Mouse (Mus musculus): ENCODE data around the gene Hoxa2. TPM values are rescaled to one million over a fixed set of nuclear protein-coding genes. Genes with fewer than 3 reads are reported as not detected.

Gene Hoxa2
- under 1 TPM; 0.28 to 0.83 TPM for total RNA-seq (2021)
- long read RNA-seq, experiment 1 = 0 reads
- long read RNA-seq, experiment 2 = 0 reads

DNA sequence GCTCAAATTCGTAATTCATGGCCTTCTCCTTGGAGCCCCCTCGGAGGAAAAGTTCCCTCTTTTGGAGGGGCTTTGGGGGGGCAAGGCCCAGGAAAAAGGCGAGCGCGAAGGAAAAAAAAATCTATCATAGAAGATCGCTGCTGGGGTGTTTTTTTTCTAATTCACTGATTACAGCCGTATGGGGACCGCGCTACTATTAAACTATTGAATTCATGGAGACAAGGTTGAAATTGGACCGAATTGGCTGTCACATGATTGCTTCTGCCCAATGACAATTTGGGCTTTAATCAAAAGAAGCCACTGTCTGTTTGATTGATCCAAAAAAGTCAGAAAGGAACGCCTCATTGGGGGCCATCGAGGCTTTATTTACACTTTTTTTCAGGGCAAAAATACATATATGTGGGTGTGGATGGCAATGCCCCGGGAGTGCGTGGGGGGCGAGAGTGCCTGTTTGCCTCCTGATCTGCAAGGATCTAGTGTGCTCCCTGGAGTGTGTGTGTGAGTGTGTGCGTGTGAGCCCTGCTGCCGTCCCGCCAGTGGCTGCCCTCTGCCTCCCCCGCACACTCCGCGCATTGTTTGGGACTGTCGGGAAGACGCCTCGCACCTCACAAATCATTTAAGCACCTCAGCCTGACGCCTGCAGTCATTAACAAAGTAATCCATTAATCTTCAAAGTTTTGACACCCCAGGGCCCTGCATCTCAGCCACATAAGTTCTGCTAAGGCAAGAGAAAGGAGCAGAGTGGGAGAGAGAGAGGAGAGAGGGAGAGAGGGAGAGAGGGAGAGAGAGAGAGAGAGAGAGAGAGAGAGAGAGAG lies at the start of gene Hoxa2:
Gene Hoxa2, minus strand, starts transcription at position 206 of the 815 bp plus-strand sequence.
- DNase-seq = no peak

- no peak for DNase-seq
These were observed 49.6 kb upstream of the Hoxa2 start for GRCm38 (mm10) chr6:52214271-52214670.

GRCm38 (mm10) chr6:52213119-52213986 lies 48.7 kb upstream of the Hoxa2 start, which contains the start of the genes Hoxa3 and Gm28308:
Hoxa3 (minus strand) TSS chr6:52213336.
Gm28308 (minus strand) TSS chr6:52213339.
- peak; percentile 80 for DNase-seq

- DNase-seq = no peak
These were observed 48.0 kb upstream of the Hoxa2 start for GRCm38 (mm10) chr6:52212556-52213118.

DNA sequence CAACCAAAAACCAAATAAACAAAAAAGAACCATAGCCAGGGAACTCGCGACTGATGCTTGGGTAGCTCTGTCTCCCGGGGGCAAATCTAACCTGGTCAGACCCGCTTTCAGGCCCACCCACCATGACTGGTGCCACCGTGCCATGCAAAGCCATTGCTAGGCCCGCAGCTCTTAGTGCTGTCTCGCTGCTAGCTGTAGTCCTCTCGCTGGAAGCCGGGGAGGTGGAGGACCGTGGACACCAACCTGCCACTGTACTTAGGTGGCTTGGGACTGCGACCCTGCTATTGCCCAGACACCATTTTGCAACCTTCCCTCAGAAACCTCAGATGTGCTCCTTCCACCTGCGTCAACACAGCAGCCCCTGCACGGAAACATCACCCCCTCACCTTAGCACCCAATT lies 47.3 kb upstream of the Hoxa2 start:
- no peak for DNase-seq

DNA sequence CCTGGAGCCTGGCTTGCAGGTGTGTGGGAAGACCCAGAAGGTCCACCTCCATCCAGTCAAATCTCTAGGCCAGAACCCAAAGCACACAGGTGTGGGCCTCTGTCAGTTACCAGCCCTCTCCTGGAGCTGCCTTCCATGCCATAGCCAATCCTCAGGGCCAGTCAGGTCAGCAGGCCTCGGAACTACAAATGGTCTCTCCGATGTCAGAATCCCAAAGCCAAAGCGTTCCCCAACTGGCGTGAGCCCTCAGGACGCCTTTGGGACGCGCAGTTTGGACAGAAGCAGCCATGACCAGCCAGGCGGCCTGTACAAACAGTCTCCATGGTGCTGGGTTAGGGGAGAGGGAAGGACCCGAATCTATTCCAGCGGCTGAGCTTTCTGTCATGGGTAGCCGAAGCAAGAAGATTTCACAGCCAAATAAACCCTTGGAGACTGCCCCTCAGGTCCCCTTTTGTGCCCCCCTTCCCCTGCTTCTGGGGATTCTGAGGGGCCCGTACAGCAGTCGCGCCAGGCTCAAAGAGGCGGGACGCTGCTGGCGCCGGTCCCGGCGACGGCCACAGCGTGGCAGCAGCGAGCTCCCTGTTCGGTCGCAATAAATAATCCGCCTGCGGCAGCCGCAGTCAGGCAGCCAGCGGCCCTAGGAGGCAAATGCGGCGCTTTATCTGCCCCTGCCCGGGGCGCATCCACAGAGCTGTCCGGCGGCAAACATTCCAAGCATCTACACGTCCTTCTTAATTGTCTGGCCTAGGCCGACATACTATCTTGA lies 46.7 kb upstream of the Hoxa2 start:
- peak; percentile 78 for DNase-seq

- no peak for DNase-seq
These were observed 45.0 kb upstream of the Hoxa2 start for GRCm38 (mm10) chr6:52209685-52210046.

- DNase-seq = no peak
These were observed 44.4 kb upstream of the Hoxa2 start for GRCm38 (mm10) chr6:52208868-52209684.

DNA sequence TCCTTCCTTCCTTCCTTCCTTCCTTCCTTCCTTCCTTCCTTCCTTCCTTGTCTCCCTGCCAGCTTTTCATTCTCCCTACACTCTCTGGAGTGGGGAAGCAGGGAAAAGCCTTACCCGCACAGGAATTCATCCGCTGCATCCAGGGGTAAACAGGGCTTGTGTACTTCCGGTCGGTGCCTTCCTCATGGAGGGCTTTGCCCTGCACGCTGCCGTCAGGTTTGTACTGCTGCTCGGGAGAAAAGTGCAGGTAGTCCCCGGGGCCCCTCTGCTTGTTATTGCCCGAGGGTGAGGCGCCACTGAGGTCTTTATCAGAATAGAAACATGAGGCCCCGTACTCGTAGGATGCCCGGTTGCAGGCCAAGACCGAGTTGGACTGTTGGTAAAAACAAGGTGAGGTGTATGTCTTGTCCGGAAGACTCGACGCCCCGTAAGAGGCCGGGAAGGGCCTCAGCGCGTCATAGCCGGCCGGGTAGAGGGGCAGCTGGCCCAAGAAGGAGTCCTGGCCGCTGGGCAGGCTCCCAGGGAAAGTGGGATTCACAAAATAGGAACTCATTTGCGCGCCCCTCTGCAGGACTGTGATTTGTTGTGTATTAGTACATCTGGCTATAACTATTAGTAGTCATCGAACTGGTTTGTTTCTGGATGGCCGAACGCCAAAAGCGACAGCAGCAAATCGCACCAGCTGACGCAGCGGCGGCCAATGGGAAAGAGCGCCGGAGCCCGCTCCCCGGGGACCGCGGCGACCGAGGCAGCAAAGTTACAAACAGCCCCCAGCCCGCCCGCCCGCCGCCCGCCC lies 43.6 kb upstream of the Hoxa2 start, which contains the start of gene Hoxa6:
Gene Hoxa6, minus strand, starts transcription at position 651 of the 796 bp plus-strand sequence.
- no peak for DNase-seq

DNA sequence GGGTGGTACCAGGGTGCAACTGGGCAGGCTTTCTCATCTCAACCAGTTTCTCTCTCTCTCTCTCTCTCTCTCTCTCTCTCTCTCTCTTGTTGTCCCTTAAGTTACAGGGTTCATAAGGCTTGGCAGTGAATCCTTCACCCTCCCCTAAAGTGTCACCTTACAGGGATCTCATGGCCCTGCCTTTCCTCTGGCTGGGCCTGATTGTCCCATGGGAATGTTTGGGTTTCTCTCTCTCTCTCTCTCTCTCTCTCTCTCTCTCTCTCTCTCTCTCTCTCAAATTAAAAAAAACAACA lies 43.0 kb upstream of the Hoxa2 start:
- no peak for DNase-seq

- DNase-seq = no peak
These were observed 42.5 kb upstream of the Hoxa2 start for GRCm38 (mm10) chr6:52206882-52207683.

- no peak for DNase-seq
These were observed 41.3 kb upstream of the Hoxa2 start for GRCm38 (mm10) chr6:52205638-52206621.

DNA sequence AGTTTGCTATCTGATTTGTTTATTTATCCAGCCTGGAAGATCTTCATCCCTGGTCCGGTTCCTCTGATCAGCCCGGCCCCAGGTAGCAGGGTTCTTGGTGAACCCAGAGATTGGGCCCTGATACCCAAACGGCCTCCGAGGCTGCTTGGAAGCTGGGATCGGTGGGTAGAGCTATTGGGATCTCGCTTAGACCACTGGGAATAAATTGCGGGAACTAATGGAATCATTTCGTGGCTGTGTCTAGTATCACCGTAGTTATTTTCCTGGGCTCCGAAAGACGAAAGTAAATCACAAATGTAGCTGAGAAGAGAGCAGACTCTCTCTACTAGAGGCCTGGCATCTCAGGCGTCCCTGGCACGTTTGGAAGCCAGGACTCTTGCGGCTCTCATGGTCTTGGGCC lies 40.6 kb upstream of the Hoxa2 start:
- no peak for DNase-seq

DNA sequence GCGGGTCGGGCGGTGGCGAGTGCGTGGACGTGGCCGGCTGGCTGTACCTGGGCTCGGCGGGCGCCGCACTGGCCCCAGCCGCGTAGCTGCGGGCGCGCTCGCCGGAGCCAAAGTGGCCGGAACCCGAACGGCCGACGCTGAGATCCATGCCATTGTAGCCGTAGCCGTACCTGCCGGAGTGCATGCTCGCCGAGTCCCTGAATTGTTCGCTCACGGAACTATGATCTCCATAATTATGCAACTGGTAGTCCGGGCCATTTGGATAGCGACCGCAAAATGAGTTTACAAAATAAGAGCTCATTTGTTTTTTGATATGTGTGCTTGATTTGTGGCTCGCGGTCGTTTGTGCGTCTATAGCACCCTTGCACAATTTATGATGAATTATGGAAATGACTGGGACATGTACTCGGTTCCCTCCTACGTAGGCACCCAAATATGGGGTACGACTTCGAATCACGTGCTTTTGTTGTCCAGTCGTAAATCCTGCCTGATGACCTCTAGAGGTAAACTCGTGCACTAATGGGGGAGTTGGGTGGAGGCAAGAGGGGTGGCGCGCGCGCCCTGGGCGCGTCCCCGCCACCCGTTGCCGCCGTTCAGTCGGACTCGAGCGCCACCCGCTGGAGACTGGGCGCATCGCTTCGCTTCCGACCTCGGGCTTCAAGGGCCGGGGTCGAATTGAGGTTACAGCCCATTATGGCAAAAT lies 39.6 kb upstream of the Hoxa2 start, which contains the start of gene Hoxa5:
Gene Hoxa5, minus strand, starts transcription at position 538 of the 703 bp plus-strand sequence.
- peak; percentile 71 for DNase-seq

DNA sequence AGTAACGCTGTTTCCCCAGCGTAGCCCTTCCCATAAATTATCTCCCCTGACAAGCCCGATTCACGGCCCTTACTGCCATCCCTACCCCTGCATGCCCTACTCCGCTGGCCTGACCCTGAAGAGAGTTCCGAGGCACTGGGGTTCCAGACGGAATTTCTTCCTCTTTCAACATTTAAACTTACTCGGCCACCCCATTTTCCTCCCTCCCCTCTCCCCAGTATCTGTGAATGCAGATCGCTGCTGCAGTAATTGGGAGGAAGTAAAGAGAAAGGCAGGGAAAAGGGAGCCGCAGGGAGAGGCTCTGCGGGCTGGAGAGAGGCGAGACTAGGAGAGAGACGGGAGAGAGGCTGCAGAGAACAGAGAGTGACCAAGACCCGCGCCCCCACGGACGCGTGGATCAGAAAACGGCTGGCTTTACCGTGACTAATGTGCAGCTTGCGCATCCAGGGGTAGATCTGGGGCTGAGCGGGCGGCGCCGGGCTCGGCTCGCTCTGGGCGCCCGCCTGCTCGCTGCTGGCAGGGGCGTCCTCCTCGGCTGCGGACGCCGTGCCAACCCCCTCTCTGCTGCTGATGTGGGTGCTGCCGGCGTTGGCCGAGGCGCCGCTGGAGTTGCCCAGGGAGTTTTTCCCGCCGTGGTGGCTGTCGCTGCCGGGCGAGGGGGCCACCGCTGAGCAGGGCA lies 38.9 kb upstream of the Hoxa2 start:
- no peak for DNase-seq

DNA sequence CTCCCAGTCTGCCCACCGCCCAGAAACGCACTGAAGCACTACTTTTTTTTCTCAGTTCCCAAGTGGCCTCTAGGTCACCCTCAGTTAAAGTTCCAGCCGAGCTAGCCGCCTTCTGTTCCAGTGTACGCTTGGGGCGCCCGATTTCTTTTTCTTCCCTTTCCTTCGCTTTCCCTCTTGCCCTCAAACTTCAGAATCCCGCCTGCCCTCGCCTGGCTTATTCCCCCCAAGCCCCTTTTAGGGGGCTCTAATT lies 38.4 kb upstream of the Hoxa2 start:
- DNase-seq = no peak

All from gastrocnemius, postnatal 25 days (tissue).